Mouse (Mus musculus) hindbrain, postnatal 0 days (tissue): ENCODE data around the gene Gm42791. TPM values are rescaled to one million over a fixed set of nuclear protein-coding genes. Genes with fewer than 3 reads are reported as not detected.
A peak's percentile ranks its signal among the peaks of the same experiment; 100 is the strongest.

ENCODE experiments used
- ATAC-seq: fragments of 200-750 bp; cut with Nextera tagmentation; 2 replicates; pipeline ENCODE4 v1.8.0; 2017; ENCODE audit warnings: mild to moderate bottlenecking, moderate TSS enrichment, moderate library complexity
- DNase-seq: peaks from one replicate; pipeline ENCODE4 v3.0.0-alpha.2; 2015; ENCODE audit warnings: low spot score
- H3K27ac ChIP-seq: fragments of 300-500 bp; sonication (generic); 2 replicates; pipeline ENCODE4 v1.5.1; 2014; ENCODE audit warnings: mild to moderate bottlenecking
- H3K27me3 ChIP-seq: fragments of 300-500 bp; sonication (generic); 2 replicates; pipeline ENCODE4 v1.6.1; 2014; ENCODE audit warnings: low read length, mixed read lengths; ENCODE audit not compliant: insufficient read depth
- H3K36me3 ChIP-seq: fragments of 300-500 bp; sonication (generic); 2 replicates; pipeline ENCODE4 v1.6.1; 2014; ENCODE audit warnings: low read length, mixed read lengths; ENCODE audit not compliant: insufficient read depth
- H3K4me1 ChIP-seq: fragments of 300-500 bp; sonication (generic); 2 replicates; pipeline ENCODE4 v1.6.1; 2014; ENCODE audit warnings: antibody characterized with exemption, low read length, mixed read lengths; ENCODE audit not compliant: insufficient read depth
- H3K4me2 ChIP-seq: fragments of 300-500 bp; sonication (generic); 2 replicates; pipeline ENCODE4 v1.6.1; 2014; ENCODE audit warnings: low read depth, mild to moderate bottlenecking, low read length, moderate library complexity, mixed read lengths
- H3K4me3 ChIP-seq: fragments of 300-500 bp; sonication (generic); 2 replicates; pipeline ENCODE4 v1.5.1; 2014; ENCODE audit warnings: low read length
- H3K9ac ChIP-seq: fragments of 300-500 bp; sonication (generic); replicated peaks from 2 replicates; pipeline ENCODE4 v1.6.1; 2014; ENCODE audit warnings: mild to moderate bottlenecking, low read length, moderate library complexity, mixed read lengths
- H3K9me3 ChIP-seq: fragments of 300-500 bp; sonication (generic); 2 replicates; pipeline ENCODE4 v1.6.1; 2016; ENCODE audit warnings: low read length, mixed read lengths
- CTCF ChIP-seq: IDR thresholded peaks from 2 replicates; pipeline ENCODE4 v1.5.1; 2016; ENCODE audit warnings: antibody characterized with exemption, control low read depth, low read depth
- WGBS: fragments of 180-500 bp; shearing (Covaris S2); extraction: QIAGEN DNeasy Blood & Tissue Kit; methylation state at CpG from one replicate; pipeline ENCODE4 v1.1.7; 2014; 5-methylcytosine and 5-hydroxymethylcytosine counted together
- polyA plus RNA-seq: library from polyadenylated mRNA; unstranded; fragments of >200 nt; fragmentation: Nextera tagmentation; extraction: Ambion mirVana; gene quantifications from 2 replicates; pipeline ENCODE4 v1.2.1, GENCODE M21; 2015
- total RNA-seq: library from RNA; depleted of rRNA; stranded (reverse); fragments of >200 nt; gene quantifications from 2 replicates; pipeline ENCODE4 v1.2.3, GENCODE M21; 2014

Gm42791 gene
- total and polyA plus RNA-seq, 2 experiments from 2014 or later: 1.6 TPM; not detected in 1

GRCm38 (mm10) chr5:149009111-149009510 is 14.2 kb upstream of the Gm42791 start:
- DNase-seq: no peak
- WGBS: 81% methylated on average over 3 of the region's 3 CpGs
- Histone ChIP-seq H3K27me3 (no peaks in the 10 kb centered on the region), H3K4me2 (no peak overlapping the region), H3K4me3 (no peak overlapping the region), H3K9ac (no peak overlapping the region), H3K9me3 (no peaks in the 10 kb centered on the region), H3K4me1 (0 out of 2 replicates have a peak, but pooled peaks cover 3% of the 10 kb centered on the region), H3K36me3 (no peaks in the 10 kb centered on the region), H3K27ac (no peak overlapping the region)
- no peak for TF ChIP-seq CTCF
- ATAC-seq: no peak

- no peak for TF ChIP-seq CTCF
- DNase-seq: no peak
- 0 out of 2 replicates have a peak, but pooled peaks cover 3% of the 10 kb centered on the region for H3K4me1 ChIP-seq
- H3K4me2 ChIP-seq: peak overlapping the region; percentile 60
- H3K9ac ChIP-seq: no peak overlapping the region
- H3K27ac ChIP-seq: peak overlapping the region; percentile 81
- no peaks in the 10 kb centered on the region for H3K9me3 ChIP-seq
- H3K27me3 ChIP-seq: no peaks in the 10 kb centered on the region
- H3K4me3 ChIP-seq: no peak overlapping the region
- ATAC-seq: no peak
- H3K36me3 ChIP-seq: no peaks in the 10 kb centered on the region
- 64% methylated on average over 5 of the region's 5 CpGs for WGBS
Observed at GRCm38 (mm10) chr5:149007295-149007646, 12.3 kb upstream of the Gm42791 start.

- ATAC-seq (peak; percentile 93), DNase-seq (peak; percentile 99)
- no peaks in the 10 kb centered on the region for H3K36me3 ChIP-seq
- H3K4me1 ChIP-seq: 0 out of 2 replicates have a peak, but pooled peaks cover 3% of the 10 kb centered on the region
- peak overlapping the region; percentile 35; the same call in 1 of the 2 replicates for H3K9ac ChIP-seq
- peak overlapping the region; percentile 60 for H3K4me2 ChIP-seq
- H3K4me3 ChIP-seq: peak overlapping the region; percentile 22
- no peaks in the 10 kb centered on the region for H3K9me3 ChIP-seq
- no peaks in the 10 kb centered on the region for H3K27me3 ChIP-seq
- H3K27ac ChIP-seq: peak overlapping the region; percentile 81
- WGBS: 5% methylated on average over 26 of the region's 26 CpGs
- peak; percentile 95 for TF ChIP-seq CTCF
Observed at GRCm38 (mm10) chr5:149006362-149007294, 11.7 kb upstream of the Gm42791 start.

GRCm38 (mm10) chr5:149005701-149006361 is 10.9 kb upstream of the Gm42791 start:
- H3K4me1 ChIP-seq: 0 out of 2 replicates have a peak, but pooled peaks cover 3% of the 10 kb centered on the region
- no peak overlapping the region for H3K9ac ChIP-seq
- H3K36me3 ChIP-seq: no peaks in the 10 kb centered on the region
- no peaks in the 10 kb centered on the region for H3K9me3 ChIP-seq
- 63% methylated on average over 9 of the region's 9 CpGs for WGBS
- no peaks in the 10 kb centered on the region for H3K27me3 ChIP-seq
- H3K4me3 ChIP-seq: no peak overlapping the region
- ATAC-seq: no peak
- DNase-seq: no peak
- peak overlapping the region; percentile 60 for H3K4me2 ChIP-seq
- TF ChIP-seq CTCF: no peak
- peak overlapping the region; percentile 81; the same call in 1 of the 2 replicates for H3K27ac ChIP-seq

- Histone ChIP-seq H3K4me3 (no peak overlapping the region), H3K9me3 (no peaks in the 10 kb centered on the region), H3K36me3 (no peaks in the 10 kb centered on the region), H3K27me3 (no peaks in the 10 kb centered on the region), H3K9ac (no peak overlapping the region), H3K4me2 (no peak overlapping the region), H3K27ac (no peak overlapping the region), H3K4me1 (0 out of 2 replicates have a peak, but pooled peaks cover 3% of the 10 kb centered on the region)
- DNase-seq (no peak), ATAC-seq (no peak)
- 36% methylated on average over 9 of the region's 9 CpGs for WGBS
- no peak for TF ChIP-seq CTCF
Observed at GRCm38 (mm10) chr5:149005083-149005482, 10.1 kb upstream of the Gm42791 start.

GRCm38 (mm10) chr5:149003137-149003536 is 8.2 kb upstream of the Gm42791 start:
- WGBS: 21% methylated on average over 2 of the region's 2 CpGs
- Histone ChIP-seq H3K9ac (no peak overlapping the region), H3K4me1 (0 out of 2 replicates have a peak, but pooled peaks cover 3% of the 10 kb centered on the region), H3K27me3 (no peaks in the 10 kb centered on the region), H3K9me3 (no peaks in the 10 kb centered on the region), H3K4me2 (no peak overlapping the region), H3K27ac (no peak overlapping the region), H3K36me3 (no peaks in the 10 kb centered on the region), H3K4me3 (no peak overlapping the region)
- no peak for ATAC-seq
- peak; percentile 30 for DNase-seq
- no peak for TF ChIP-seq CTCF
